Mouse (Mus musculus) kidney, postnatal 25 days (tissue): ENCODE results near the gene Agt.

Source experiments
- DNase-seq, 2 experiments: peaks; one replicate each; pipeline ENCODE4 v3.0.0; 2021; ENCODE audit warnings: mixed read lengths in 2 of 2

Agt gene

GRCm38 (mm10) chr8:124569593-124569992 lies at the start of gene Agt:
Gene Agt, minus strand, starts transcription at chr8:124569706.
- DNase-seq: peak; percentile 88 to 93

- no peak for DNase-seq
These were observed 48.7 kb upstream of the Agt start for GRCm38 (mm10) chr8:124618252-124618651.

- DNase-seq: peak; percentile 64 to 80
These were observed 47.9 kb upstream of the Agt start for GRCm38 (mm10) chr8:124617266-124617869.

- no peak for DNase-seq
These were observed 44.8 kb upstream of the Agt start for GRCm38 (mm10) chr8:124614325-124614724.

GRCm38 (mm10) chr8:124608972-124609353 lies 39.5 kb upstream of the Agt start:
- no peak for DNase-seq

- no peak for DNase-seq
These were observed 38.9 kb upstream of the Agt start for GRCm38 (mm10) chr8:124608239-124608971.

- DNase-seq: no peak
These were observed 34.6 kb upstream of the Agt start for GRCm38 (mm10) chr8:124604066-124604465.

- DNase-seq: no peak
These were observed 19.9 kb upstream of the Agt start for GRCm38 (mm10) chr8:124589393-124589792.

GRCm38 (mm10) chr8:124586556-124586955 lies 17.1 kb upstream of the Agt start:
- no peak for DNase-seq

GRCm38 (mm10) chr8:124585718-124586425 lies 16.4 kb upstream of the Agt start:
- peak in 1 of 2 experiments; percentile 63 for DNase-seq

- DNase-seq: peak in 1 of 2 experiments; percentile 7
These were observed 7.2 kb upstream of the Agt start for GRCm38 (mm10) chr8:124576751-124577150.

GRCm38 (mm10) chr8:124575811-124576210 lies 6.3 kb upstream of the Agt start, which contains the start of gene Capn9:
Gene Capn9, plus strand, starts transcription at chr8:124576111.
- no peak for DNase-seq

GRCm38 (mm10) chr8:124573552-124574340 lies 4.2 kb upstream of the Agt start:
- peak; percentile 90 to 95 for DNase-seq

- peak in 1 of 2 experiments; percentile 56 for DNase-seq
These were observed 2.9 kb upstream of the Agt start for GRCm38 (mm10) chr8:124572430-124572775.

- DNase-seq: peak; percentile 53 to 78
These were observed 2.4 kb upstream of the Agt start for GRCm38 (mm10) chr8:124571732-124572429.

- DNase-seq: no peak
These were observed 406 bp downstream of the Agt start for GRCm38 (mm10) chr8:124569100-124569499.

GRCm38 (mm10) chr8:124567584-124567983 lies 1.9 kb downstream of the Agt start:
- no peak for DNase-seq

- no peak for DNase-seq
These were observed 2.4 kb downstream of the Agt start for GRCm38 (mm10) chr8:124567126-124567525.

- DNase-seq: no peak
These were observed 12.0 kb downstream of the Agt start for GRCm38 (mm10) chr8:124557476-124557875.

- DNase-seq: no peak
These were observed 12.8 kb downstream of the Agt start for GRCm38 (mm10) chr8:124556658-124557057.

- DNase-seq: no peak
These were observed 13.3 kb downstream of the Agt start for GRCm38 (mm10) chr8:124556164-124556563.

- DNase-seq: no peak
These were observed 14.3 kb downstream of the Agt start for GRCm38 (mm10) chr8:124555113-124555750.
